Mouse (Mus musculus) MEL-GATA-1-ER (cell line): ENCODE measurements around the gene Cpsf6.

Experiments used
- DNase-seq: peaks from one replicate; pipeline ENCODE4 v3.0.0-alpha.2; 2012; ENCODE audit warnings: low read depth; ENCODE audit errors: extremely low read depth

Cpsf6 gene

DNA sequence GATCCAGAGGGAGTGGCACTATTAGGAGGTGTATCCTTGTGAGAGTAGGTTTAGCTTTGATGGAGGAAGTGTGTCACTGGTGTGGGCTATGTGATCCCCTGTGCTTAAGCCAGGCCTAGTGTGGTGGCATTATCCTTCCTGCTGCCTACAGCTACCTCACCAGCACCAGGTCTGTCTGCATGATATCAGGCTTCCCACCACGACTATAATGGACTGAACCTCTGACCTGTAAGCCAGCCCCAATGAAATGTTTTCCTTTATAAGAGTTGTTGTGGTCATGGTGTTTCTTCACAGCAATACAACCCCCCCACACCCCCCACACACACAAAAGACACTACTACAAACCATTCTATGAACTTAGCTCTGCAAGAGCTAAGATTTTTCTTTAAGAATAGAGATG is 34.9 kb upstream of the Cpsf6 start:
- no peak for DNase-seq

GRCm38 (mm10) chr10:117413562-117414527 is 34.0 kb upstream of the Cpsf6 start:
- no peak for DNase-seq

GRCm38 (mm10) chr10:117412474-117413057 is 32.8 kb upstream of the Cpsf6 start:
- DNase-seq = no peak

GRCm38 (mm10) chr10:117411716-117412473 is 32.1 kb upstream of the Cpsf6 start:
- DNase-seq = no peak

- DNase-seq = no peak
These were observed 31.3 kb upstream of the Cpsf6 start for GRCm38 (mm10) chr10:117411131-117411530.

- DNase-seq = no peak
These were observed 30.8 kb upstream of the Cpsf6 start for GRCm38 (mm10) chr10:117410481-117411048.

DNA sequence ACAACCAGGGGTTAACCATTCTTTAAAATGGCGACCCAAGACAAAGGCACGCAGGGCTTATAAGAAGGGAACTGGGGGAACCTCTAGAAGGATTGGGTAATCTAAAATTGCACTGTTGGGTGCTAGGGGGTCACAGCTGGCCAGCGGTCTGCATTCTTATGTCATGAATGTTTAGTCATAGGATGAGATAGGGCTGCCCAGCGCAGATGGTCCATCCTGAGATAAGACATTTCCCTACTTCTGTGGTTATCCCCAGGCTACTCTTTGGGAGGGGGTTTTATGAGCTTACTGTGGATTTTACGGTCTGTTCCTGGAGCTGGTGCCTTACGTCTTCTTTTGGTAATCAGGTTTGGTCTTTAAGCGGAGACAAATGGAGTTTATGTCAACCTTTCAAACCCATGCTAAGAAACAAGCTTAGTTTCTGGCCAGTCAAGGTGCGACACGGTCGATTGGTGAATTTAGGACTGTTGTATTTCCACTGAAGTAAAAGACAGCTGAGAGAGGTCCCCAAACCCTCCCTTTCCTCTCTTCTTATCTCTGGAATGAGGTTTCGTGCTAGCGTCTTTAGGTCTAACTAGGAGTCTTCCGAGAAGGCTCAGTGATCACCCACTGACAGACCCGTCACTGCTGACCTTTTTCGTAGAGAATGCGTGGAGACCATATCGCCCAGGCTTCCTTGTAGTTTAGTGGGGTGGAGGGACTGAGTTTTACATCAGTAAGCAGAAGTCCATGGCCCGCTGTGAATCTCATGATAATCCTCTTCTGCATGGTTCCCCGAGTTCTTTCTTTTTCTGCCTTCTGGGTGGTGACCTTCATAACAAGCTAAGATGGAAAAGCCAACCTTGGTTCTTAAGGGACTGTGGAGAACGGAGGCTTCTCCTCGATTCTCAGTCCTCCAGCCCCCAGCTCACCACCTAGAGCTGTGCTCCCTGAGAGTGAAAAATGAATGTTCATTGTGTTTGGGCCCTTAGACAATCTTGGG is 29.8 kb upstream of the Cpsf6 start:
- DNase-seq = peak; percentile 39

GRCm38 (mm10) chr10:117408545-117409372 is 28.9 kb upstream of the Cpsf6 start:
- DNase-seq = no peak

- DNase-seq = no peak
These were observed 28.0 kb upstream of the Cpsf6 start for GRCm38 (mm10) chr10:117407734-117408288.

DNA sequence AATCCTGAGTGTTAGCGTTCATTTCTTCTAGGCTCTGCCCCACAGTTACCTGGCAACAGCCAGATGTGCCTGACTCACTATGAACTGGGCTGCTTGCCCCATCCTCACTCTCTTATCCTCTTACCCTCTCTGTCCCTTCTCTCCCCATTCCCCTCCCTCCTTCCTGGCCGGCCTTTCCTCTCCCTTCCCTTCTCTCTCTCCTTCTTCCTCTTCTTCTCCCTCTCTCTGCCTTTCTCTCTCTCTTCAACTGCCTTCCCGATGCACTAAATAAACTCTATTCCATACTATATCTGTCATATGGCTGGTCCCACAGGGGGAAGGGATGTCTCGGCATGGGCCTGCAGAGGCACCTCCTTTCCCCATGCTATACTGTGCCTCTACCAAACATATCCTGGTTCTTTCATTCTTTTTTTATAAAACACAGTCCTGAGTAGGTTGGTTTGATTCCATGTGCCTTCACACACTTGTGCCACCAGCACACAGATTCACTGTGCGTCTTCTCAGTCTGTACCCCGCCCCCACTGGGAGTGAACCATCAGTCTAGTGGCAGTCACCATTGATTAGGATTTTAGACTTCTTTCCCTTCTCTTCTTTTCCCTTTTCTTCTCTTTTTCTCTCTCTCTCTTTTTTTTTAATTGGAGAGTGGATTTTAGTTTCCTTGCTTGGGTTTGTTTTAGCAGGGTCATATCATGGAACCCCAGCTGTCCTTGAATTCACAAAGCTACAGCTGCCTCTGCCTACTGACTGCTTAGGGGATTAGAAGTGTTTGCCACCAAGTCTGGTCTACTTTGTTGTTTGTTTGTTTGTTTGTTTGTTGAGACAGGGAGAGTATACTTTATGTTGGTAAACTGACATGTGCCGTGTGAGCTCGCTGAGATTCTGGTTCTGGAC is 27.3 kb upstream of the Cpsf6 start:
- DNase-seq = no peak

DNA sequence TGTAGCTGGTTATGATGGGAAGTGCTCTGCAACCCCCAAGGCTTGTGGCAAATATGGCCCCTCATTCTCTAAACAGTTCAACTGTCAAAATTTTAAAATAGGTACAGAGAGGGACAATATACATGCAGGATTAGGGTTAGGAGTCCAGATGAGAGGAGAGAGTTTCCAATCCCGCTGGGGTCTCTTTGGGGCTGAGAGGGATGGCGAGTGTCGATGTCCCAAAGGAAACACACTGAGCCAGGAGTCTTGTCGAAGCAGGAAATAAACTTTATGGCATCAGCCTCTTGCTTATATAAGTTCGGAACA is 26.4 kb upstream of the Cpsf6 start:
- DNase-seq = no peak

DNA sequence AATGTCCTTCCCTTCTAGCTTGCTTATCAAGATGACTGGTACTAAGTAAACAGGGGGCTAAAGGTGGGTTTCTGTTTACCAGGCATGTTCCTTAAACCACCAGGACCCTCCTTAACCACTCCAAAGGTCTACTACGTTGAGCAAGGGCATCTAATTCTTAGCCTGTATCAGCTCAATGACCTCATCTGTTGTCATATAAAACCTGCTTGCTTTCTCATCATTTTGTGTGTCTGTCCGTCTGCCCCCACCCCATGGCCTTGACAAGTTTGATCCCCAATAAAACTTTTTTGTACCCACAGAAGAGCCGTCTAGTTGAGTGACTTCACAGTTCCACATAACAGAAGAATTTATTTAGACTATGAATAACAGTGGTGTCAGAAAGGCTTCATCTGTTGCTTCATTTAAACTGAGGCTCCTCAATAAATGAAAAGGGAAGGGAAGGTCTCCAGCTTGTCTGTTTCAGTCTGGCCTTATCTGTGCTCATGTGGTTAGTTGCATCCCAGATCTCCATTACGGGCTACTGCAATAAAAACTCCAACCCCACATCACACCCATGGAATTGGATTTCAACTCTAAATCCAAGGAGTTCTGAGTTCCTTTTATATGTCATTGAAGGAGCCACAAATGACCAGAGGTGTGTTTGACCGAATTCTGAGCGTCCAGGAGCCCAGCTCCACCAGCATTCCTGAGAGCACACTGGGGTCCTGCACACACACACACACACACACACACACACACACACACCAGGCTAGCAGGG is 25.9 kb upstream of the Cpsf6 start:
- DNase-seq = no peak

GRCm38 (mm10) chr10:117404384-117404783 is 24.6 kb upstream of the Cpsf6 start:
- DNase-seq = no peak

GRCm38 (mm10) chr10:117403344-117403953 is 23.6 kb upstream of the Cpsf6 start:
- no peak for DNase-seq

GRCm38 (mm10) chr10:117402403-117403333 is 22.9 kb upstream of the Cpsf6 start:
- DNase-seq = peak; percentile 51

DNA sequence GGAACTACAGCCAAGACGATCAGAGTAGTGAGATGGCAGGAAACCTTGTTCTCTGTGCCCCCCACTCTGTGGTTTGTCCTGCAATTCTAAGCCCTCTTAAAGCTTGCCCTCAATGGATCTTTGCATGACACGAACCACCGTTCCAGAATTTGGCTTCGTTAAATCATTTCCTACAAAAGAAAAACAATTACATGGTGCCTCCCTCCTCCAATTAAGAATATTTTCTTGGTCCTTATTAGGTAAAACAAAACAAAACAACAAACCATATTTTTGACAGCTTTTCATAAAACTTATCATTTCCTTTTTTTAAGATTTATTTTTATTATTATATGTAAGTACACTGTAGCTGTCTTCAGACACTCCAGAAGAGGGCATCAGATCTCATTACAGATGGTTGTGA is 21.5 kb upstream of the Cpsf6 start:
- DNase-seq = no peak
